Mouse (Mus musculus): ENCODE measurements around the gene Olfr1039.
"Not testable (repeated sequence)": the region's sequence is repeated elsewhere in the genome, so short reads cannot be mapped to it uniquely, and the experiment has no call there.

Gene Olfr1039

GRCm38 (mm10) chr2:86135828-86136227 lies at the start of gene Olfr1039:
Olfr1039 (minus strand) TSS chr2:86135928.
- H3K27me3 ChIP-seq (ENCODE audit: control insufficient read depth, insufficient read depth, low read length, poor library complexity, severe bottlenecking), result no peaks in the 10 kb centered on the region
- no peak for DNase-seq (ENCODE audit: low read depth, low spot score)
- H3K36me3 ChIP-seq (ENCODE audit: control insufficient read depth, insufficient read depth, low read length, poor library complexity, severe bottlenecking), result no peaks in the 10 kb centered on the region

DNA sequence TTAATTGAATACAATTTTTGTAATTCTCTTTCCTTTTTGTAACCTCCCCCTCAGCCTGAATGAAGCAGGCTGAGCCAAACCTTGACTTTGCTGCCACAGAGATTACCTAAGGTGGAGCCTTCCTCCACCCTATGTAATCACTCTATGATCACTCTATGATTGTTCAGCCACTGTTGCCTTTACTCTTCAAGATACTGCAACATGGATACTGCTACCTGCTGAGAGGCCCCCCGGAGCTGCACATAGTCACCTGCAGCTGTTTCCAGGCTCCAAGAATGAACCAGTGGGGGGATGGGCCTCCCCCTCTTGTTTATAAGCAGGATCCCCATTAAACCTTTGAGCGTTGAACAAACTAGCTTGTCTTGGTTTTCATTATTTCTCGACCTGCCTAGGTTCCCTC lies 44.2 kb upstream of the Olfr1039 start:
- Histone ChIP-seq H3K27me3 (ENCODE audit: control insufficient read depth, insufficient read depth, low read length, poor library complexity, severe bottlenecking) (no peaks in the 10 kb centered on the region), H3K36me3 (ENCODE audit: control insufficient read depth, insufficient read depth, low read length, poor library complexity, severe bottlenecking) (no peaks in the 10 kb centered on the region)
- no peak for DNase-seq (ENCODE audit: low read depth, low spot score)

DNA sequence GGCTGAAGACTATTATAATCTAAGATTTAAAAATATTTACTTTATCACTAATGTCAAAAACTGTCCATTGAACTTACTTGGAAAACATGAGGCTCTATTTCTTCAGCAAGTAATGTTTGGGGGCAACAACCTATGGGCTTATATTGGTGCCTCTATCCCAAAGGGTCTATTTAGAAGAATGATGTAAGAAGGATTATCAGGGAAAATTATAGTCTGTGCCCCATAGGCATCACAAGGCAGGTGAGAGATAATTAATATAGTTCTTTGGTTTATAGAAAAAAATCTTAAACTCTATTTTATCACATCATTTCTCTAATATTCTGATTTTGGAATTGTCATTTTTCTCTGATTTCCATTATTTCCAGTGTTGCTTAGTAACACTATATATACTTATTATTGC lies 42.0 kb upstream of the Olfr1039 start, which contains the start of gene Olfr1044:
Olfr1044 (minus strand) TSS at position 101 of the 400 bp plus-strand sequence.
- DNase-seq (ENCODE audit: low read depth, low spot score), result no peak

GRCm38 (mm10) chr2:86175422-86175821 lies 39.7 kb upstream of the Olfr1039 start:
- H3K36me3 ChIP-seq (ENCODE audit: control insufficient read depth, insufficient read depth, low read length, poor library complexity, severe bottlenecking); DNase-seq (ENCODE audit: low read depth, low spot score): not testable (repeated sequence)

More for the DNA sequence above, 42.0 kb upstream of the Olfr1039 start, which contains the start of gene Olfr1044:
- no peaks in the 10 kb centered on the region for H3K36me3 ChIP-seq (ENCODE audit: control insufficient read depth, insufficient read depth, low read length, poor library complexity, severe bottlenecking)
- no peaks in the 10 kb centered on the region for H3K27me3 ChIP-seq (ENCODE audit: control insufficient read depth, insufficient read depth, low read length, poor library complexity, severe bottlenecking)

DNA sequence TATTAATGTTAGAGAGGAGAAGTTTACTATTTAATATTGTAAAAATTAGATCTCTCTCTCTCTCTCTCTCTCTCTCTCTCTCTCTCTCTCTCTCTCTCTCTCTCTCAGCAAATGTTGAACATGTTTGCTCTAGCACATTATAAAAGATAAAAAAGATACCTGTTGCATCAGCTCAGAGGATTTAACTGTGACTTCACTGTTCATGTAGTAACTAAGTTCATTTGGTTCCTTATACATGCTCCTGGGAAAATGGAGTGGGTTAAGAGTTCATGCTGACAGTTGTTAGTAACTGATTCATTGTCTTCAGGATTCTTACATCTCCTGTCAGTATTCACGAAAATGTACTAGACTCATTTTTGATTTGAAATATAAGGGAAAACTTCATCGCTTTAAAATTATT lies 31.7 kb upstream of the Olfr1039 start, which contains the start of gene Olfr1043:
Olfr1043 (minus strand) TSS at position 101 of the 400 bp plus-strand sequence.
- Histone ChIP-seq H3K36me3 (ENCODE audit: control insufficient read depth, insufficient read depth, low read length, poor library complexity, severe bottlenecking) (no peaks in the 10 kb centered on the region), H3K27me3 (ENCODE audit: control insufficient read depth, insufficient read depth, low read length, poor library complexity, severe bottlenecking) (no peaks in the 10 kb centered on the region)
- no peak for DNase-seq (ENCODE audit: low read depth, low spot score)

More at GRCm38 (mm10) chr2:86175422-86175821, 39.7 kb upstream of the Olfr1039 start:
- H3K27me3 ChIP-seq (ENCODE audit: control insufficient read depth, insufficient read depth, low read length, poor library complexity, severe bottlenecking), result not testable (repeated sequence)

DNA sequence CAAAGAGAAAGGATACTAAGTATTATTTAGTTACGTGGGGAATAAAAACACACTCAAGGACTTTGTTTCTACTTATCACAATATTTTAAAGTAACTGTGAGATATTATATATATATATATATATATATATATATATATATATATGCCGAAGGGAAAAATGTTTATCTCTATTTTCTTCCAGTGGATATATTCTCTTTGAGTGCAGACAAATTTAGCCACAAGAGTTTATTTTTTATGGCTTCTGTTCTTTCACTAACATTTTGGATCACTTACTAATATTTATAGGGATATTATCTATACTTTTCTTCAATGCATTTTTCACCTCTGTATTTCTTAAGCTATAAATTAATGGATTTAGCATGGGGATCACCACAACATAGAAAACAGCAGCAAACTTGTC lies 26.0 kb upstream of the Olfr1039 start, which contains the start of gene Olfr1042:
Olfr1042 (minus strand) TSS at position 101 of the 400 bp plus-strand sequence.
- Histone ChIP-seq H3K36me3 (ENCODE audit: control insufficient read depth, insufficient read depth, low read length, poor library complexity, severe bottlenecking) (no peaks in the 10 kb centered on the region), H3K27me3 (ENCODE audit: control insufficient read depth, insufficient read depth, low read length, poor library complexity, severe bottlenecking) (no peaks in the 10 kb centered on the region)
- no peak for DNase-seq (ENCODE audit: low read depth, low spot score)

- H3K36me3 ChIP-seq (ENCODE audit: control insufficient read depth, insufficient read depth, low read length, poor library complexity, severe bottlenecking), result no peaks in the 10 kb centered on the region
- no peaks in the 10 kb centered on the region for H3K27me3 ChIP-seq (ENCODE audit: control insufficient read depth, insufficient read depth, low read length, poor library complexity, severe bottlenecking)
- DNase-seq (ENCODE audit: low read depth, low spot score), result no peak
Measured at GRCm38 (mm10) chr2:86146632-86147031, 10.9 kb upstream of the Olfr1039 start, which contains the start of gene Olfr1040. Olfr1040 (minus strand) TSS chr2:86146732.

DNA sequence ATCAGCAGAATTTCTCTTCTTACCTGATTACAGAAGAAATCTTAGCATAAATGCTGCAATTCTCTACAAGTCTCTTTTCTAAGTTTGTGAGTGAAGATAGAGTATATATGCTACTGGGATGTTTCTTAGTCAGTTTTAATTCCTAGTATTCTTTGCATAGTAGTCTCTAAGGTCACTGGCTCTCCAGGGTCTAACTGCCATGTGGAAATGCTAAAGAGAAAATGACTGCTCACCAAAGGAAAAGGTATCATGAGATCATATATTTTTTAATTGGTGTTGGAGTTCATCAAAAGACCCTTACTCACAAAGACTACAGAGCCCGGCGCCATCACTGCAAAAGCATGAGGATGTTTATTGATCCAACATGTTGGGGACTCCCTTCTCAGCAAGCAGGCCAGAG lies 48.4 kb downstream of the Olfr1039 start, which contains the start of gene Olfr1037:
Olfr1037 (minus strand) TSS at position 101 of the 400 bp plus-strand sequence.
- no peaks in the 10 kb centered on the region for H3K27me3 ChIP-seq (ENCODE audit: control insufficient read depth, insufficient read depth, low read length, poor library complexity, severe bottlenecking)
- no peak for DNase-seq (ENCODE audit: low read depth, low spot score)
- no peaks in the 10 kb centered on the region for H3K36me3 ChIP-seq (ENCODE audit: control insufficient read depth, insufficient read depth, low read length, poor library complexity, severe bottlenecking)

GRCm38 (mm10) chr2:86080478-86080877 lies 55.2 kb downstream of the Olfr1039 start:
- DNase-seq (ENCODE audit: low read depth, low spot score); H3K36me3 ChIP-seq (ENCODE audit: control insufficient read depth, insufficient read depth, low read length, poor library complexity, severe bottlenecking); H3K27me3 ChIP-seq (ENCODE audit: control insufficient read depth, insufficient read depth, low read length, poor library complexity, severe bottlenecking): not testable (repeated sequence)

Data from splenic B cell, adult 2 months (primary cell).